Mouse (Mus musculus) MEL (cell line): Measurements from ENCODE around the gene Slco3a1.

Experiments used
- CTCF ChIP-seq, 3 experiments: IDR thresholded peaks in 2 of 3; conservative IDR thresholded peaks in 1 of 3; 2 replicates each; pipeline ENCODE4 v1.5.1; 2011 to 2012; ENCODE audit warnings: low read length in 3 of 3, low read depth in 2 of 3, mild to moderate bottlenecking in 2 of 3, improper control_type of control experiment in 1 of 3, inconsistent platforms in 1 of 3, mixed read lengths in 1 of 3, moderate library complexity in 1 of 3; ENCODE audit not compliant: control insufficient read depth in 1 of 3, insufficient read depth in 1 of 3, poor library complexity in 1 of 3, severe bottlenecking in 1 of 3
- GATA1 ChIP-seq: IDR thresholded peaks from 2 replicates; pipeline ENCODE4 v1.6.1; 2011; ENCODE audit warnings: low read depth, low read length, improper control_type of control experiment
- HCFC1 ChIP-seq: IDR thresholded peaks from 2 replicates; pipeline ENCODE4 v1.6.1; 2012; ENCODE audit warnings: low read depth, mild to moderate bottlenecking, inconsistent platforms, low read length, improper control_type of control experiment, moderate library complexity
- MAX ChIP-seq: IDR thresholded peaks from 2 replicates; pipeline ENCODE4 v1.6.1; 2011; ENCODE audit warnings: low read length, improper control_type of control experiment
- MXI1 ChIP-seq: IDR thresholded peaks from 2 replicates; pipeline ENCODE4 v1.6.1; 2011; ENCODE audit warnings: mild to moderate bottlenecking, low read depth, low read length, improper control_type of control experiment
- NELFE ChIP-seq: IDR thresholded peaks from 2 replicates; pipeline ENCODE4 v1.6.1; 2011; ENCODE audit warnings: low read depth, low read length, improper control_type of control experiment
- POLR2A ChIP-seq, 2 experiments: IDR thresholded peaks; 2 replicates each; pipeline ENCODE4 v1.6.1; 2011 to 2012; ENCODE audit warnings: low read length in 2 of 2, mild to moderate bottlenecking in 2 of 2, control low read depth in 1 of 2, improper control_type of control experiment in 1 of 2, low read depth in 1 of 2, moderate library complexity in 1 of 2; ENCODE audit not compliant: control insufficient read depth in 1 of 2, insufficient read depth in 1 of 2, poor library complexity in 1 of 2
- POLR2AphosphoS2 ChIP-seq: IDR thresholded peaks from 2 replicates; pipeline ENCODE4 v1.6.1; 2011; ENCODE audit warnings: low read length, improper control_type of control experiment
- UBTF ChIP-seq: IDR thresholded peaks from 2 replicates; pipeline ENCODE4 v1.6.1; 2012; ENCODE audit warnings: low read depth, mild to moderate bottlenecking, inconsistent platforms, low read length, improper control_type of control experiment, moderate library complexity, borderline replicate concordance; ENCODE audit not compliant: insufficient read depth
- ZC3H11A ChIP-seq: IDR thresholded peaks from 2 replicates; pipeline ENCODE4 v1.6.1; 2012; ENCODE audit warnings: low read depth, mild to moderate bottlenecking, inconsistent platforms, low read length, improper control_type of control experiment

GRCm38 (mm10) chr7:74391451-74391873 is 163.1 kb downstream of the Slco3a1 start:
- no peak for TF ChIP-seq CTCF (IDR thresholded peaks at IDR 0.05 in 2 of 3, conservative IDR thresholded peaks at IDR 0.05 in 1 of 3; ENCODE audit: control insufficient read depth in 1 of 3, insufficient read depth in 1 of 3, low read depth in 2 of 3, low read length in 3 of 3, poor library complexity in 1 of 3, severe bottlenecking in 1 of 3)
- TF ChIP-seq HCFC1, result no peak
- TF ChIP-seq NELFE, result no peak
- TF ChIP-seq POLR2A (IDR thresholded peaks at IDR 0.05; ENCODE audit: control insufficient read depth in 1 of 2, insufficient read depth in 1 of 2, low read depth in 1 of 2, low read length in 2 of 2, poor library complexity in 1 of 2), result no peak
- no peak for TF ChIP-seq ZC3H11A
- no peak for TF ChIP-seq POLR2AphosphoS2
- TF ChIP-seq MAX, result no peak
- TF ChIP-seq UBTF, result no peak
- TF ChIP-seq MXI1, result no peak
- TF ChIP-seq GATA1, result no peak
